Mouse (Mus musculus) midbrain, embryonic 14.5 days (tissue): ENCODE results near the gene Golga2. TPM values are rescaled to one million over a fixed set of nuclear protein-coding genes. Genes with fewer than 3 reads are reported as not detected.
A peak's percentile ranks its signal among the peaks of the same experiment; 100 is the strongest.

ENCODE experiments used
- ATAC-seq: fragments of 200-750 bp; cut with Nextera tagmentation; 2 replicates; pipeline ENCODE4 v1.8.0; 2017; ENCODE audit warnings: moderate number of reproducible peaks, moderate library complexity; ENCODE audit not compliant: low FRiP score, low TSS enrichment
- DNase-seq: peaks from one replicate; pipeline ENCODE4 v3.0.0-alpha.2; 2015
- H3K27ac ChIP-seq: fragments of 300-500 bp; sonication (generic); replicated peaks from 2 replicates; pipeline ENCODE4 v1.5.1; 2014; ENCODE audit warnings: mild to moderate bottlenecking, low read depth, low read length, moderate library complexity
- H3K27me3 ChIP-seq: fragments of 300-500 bp; sonication (generic); 2 replicates; pipeline ENCODE4 v1.6.1; 2014; ENCODE audit warnings: low read length, control low read depth, mixed read lengths; ENCODE audit not compliant: control insufficient read depth, insufficient read depth
- H3K36me3 ChIP-seq: fragments of 300-500 bp; sonication (generic); 2 replicates; pipeline ENCODE4 v1.6.1; 2014; ENCODE audit warnings: low read length, control low read depth; ENCODE audit not compliant: control insufficient read depth, insufficient read depth
- H3K4me1 ChIP-seq: fragments of 300-500 bp; sonication (generic); 2 replicates; pipeline ENCODE4 v1.6.1; 2014; ENCODE audit warnings: mild to moderate bottlenecking, antibody characterized with exemption, low read length, control low read depth; ENCODE audit not compliant: control insufficient read depth, insufficient read depth
- H3K4me2 ChIP-seq: fragments of 300-500 bp; sonication (generic); 2 replicates; pipeline ENCODE4 v1.6.1; 2014; ENCODE audit warnings: mild to moderate bottlenecking, low read length, moderate library complexity
- H3K4me3 ChIP-seq: fragments of 300-500 bp; sonication (generic); replicated peaks from 2 replicates; pipeline ENCODE4 v1.5.1; 2014; ENCODE audit warnings: low read depth, low read length
- H3K9ac ChIP-seq: fragments of 300-500 bp; sonication (generic); replicated peaks from 2 replicates; pipeline ENCODE4 v1.6.1; 2014; ENCODE audit warnings: mild to moderate bottlenecking, low read length, moderate library complexity
- H3K9me3 ChIP-seq: fragments of 300-500 bp; sonication (generic); 2 replicates; pipeline ENCODE4 v1.6.1; 2016; ENCODE audit warnings: low read length, control low read depth, mixed read lengths; ENCODE audit not compliant: control insufficient read depth
- WGBS: fragments of 180-500 bp; shearing (Covaris S2); extraction: QIAGEN DNeasy Blood & Tissue Kit; methylation state at CpG from one replicate; pipeline ENCODE4 v1.1.7; 2014; 5-methylcytosine and 5-hydroxymethylcytosine counted together
- polyA plus RNA-seq: library from polyadenylated mRNA; unstranded; fragments of >200 nt; fragmentation: Nextera tagmentation; extraction: Ambion mirVana; gene quantifications from 2 replicates; pipeline ENCODE4 v1.2.1, GENCODE M21; 2014

The Golga2 gene
- polyA plus RNA-seq, 1 experiment from 2014 or later, result 26.1 TPM

- ATAC-seq (no peak), DNase-seq (no peak)
- no peak overlapping the region for H3K4me3 ChIP-seq
- H3K4me2 ChIP-seq, result no peak overlapping the region
- no peaks in the 10 kb centered on the region for H3K27me3 ChIP-seq
- no peak overlapping the region for H3K9ac ChIP-seq
- H3K9me3 ChIP-seq, result no peaks in the 10 kb centered on the region
- no peaks in the 10 kb centered on the region for H3K4me1 ChIP-seq
- WGBS, result 76% methylated on average over 4 of the region's 4 CpGs
- peaks cover 25% of the 10 kb centered on the region for H3K36me3 ChIP-seq
- H3K27ac ChIP-seq, result no peak overlapping the region
Measured at GRCm38 (mm10) chr2:32342039-32342438, 54.9 kb downstream of the Golga2 start.

- H3K9me3 ChIP-seq, result no peaks in the 10 kb centered on the region
- H3K4me3 ChIP-seq, result no peak overlapping the region
- ATAC-seq, result no peak
- no peak for DNase-seq
- WGBS, result 66% methylated on average over 6 of the region's 6 CpGs
- no peaks in the 10 kb centered on the region for H3K27me3 ChIP-seq
- peak overlapping the region; percentile 41; the same call in 1 of the 2 replicates for H3K27ac ChIP-seq
- peaks cover 19% of the 10 kb centered on the region for H3K36me3 ChIP-seq
- H3K4me1 ChIP-seq, result no peaks in the 10 kb centered on the region
- no peak overlapping the region for H3K4me2 ChIP-seq
- H3K9ac ChIP-seq, result no peak overlapping the region
Measured at GRCm38 (mm10) chr2:32342539-32343350, 55.6 kb downstream of the Golga2 start.

- H3K27me3 ChIP-seq, result no peaks in the 10 kb centered on the region
- no peak for ATAC-seq
- no peak overlapping the region for H3K4me2 ChIP-seq
- WGBS, result 95% methylated on average over 2 of the region's 2 CpGs
- H3K27ac ChIP-seq, result no peak overlapping the region
- H3K4me3 ChIP-seq, result no peak overlapping the region
- peaks cover 18% of the 10 kb centered on the region for H3K36me3 ChIP-seq
- no peak for DNase-seq
- no peaks in the 10 kb centered on the region for H3K4me1 ChIP-seq
- no peaks in the 10 kb centered on the region for H3K9me3 ChIP-seq
- no peak overlapping the region for H3K9ac ChIP-seq
Measured at GRCm38 (mm10) chr2:32343351-32343671, 56.1 kb downstream of the Golga2 start.

GRCm38 (mm10) chr2:32344056-32344455 is 56.9 kb downstream of the Golga2 start:
- DNase-seq, result no peak
- H3K27me3 ChIP-seq, result no peaks in the 10 kb centered on the region
- no peak overlapping the region for H3K9ac ChIP-seq
- no peak for ATAC-seq
- H3K4me2 ChIP-seq, result no peak overlapping the region
- H3K27ac ChIP-seq, result no peak overlapping the region
- no peak overlapping the region for H3K4me3 ChIP-seq
- H3K9me3 ChIP-seq, result no peaks in the 10 kb centered on the region
- no peaks in the 10 kb centered on the region for H3K4me1 ChIP-seq
- peaks cover 18% of the 10 kb centered on the region for H3K36me3 ChIP-seq
- WGBS, result 74% methylated on average over 10 of the region's 10 CpGs

GRCm38 (mm10) chr2:32344598-32345321 is 57.6 kb downstream of the Golga2 start:
- no peaks in the 10 kb centered on the region for H3K4me1 ChIP-seq
- DNase-seq (no peak), ATAC-seq (no peak)
- no peaks in the 10 kb centered on the region for H3K27me3 ChIP-seq
- WGBS, result 55% methylated on average over 14 of the region's 14 CpGs
- H3K36me3 ChIP-seq, result peaks cover 12% of the 10 kb centered on the region
- H3K9ac ChIP-seq, result no peak overlapping the region
- H3K4me2 ChIP-seq, result no peak overlapping the region
- no peak overlapping the region for H3K4me3 ChIP-seq
- no peak overlapping the region for H3K27ac ChIP-seq
- H3K9me3 ChIP-seq, result no peaks in the 10 kb centered on the region

- no peak overlapping the region for H3K9ac ChIP-seq
- H3K27ac ChIP-seq, result no peak overlapping the region
- H3K27me3 ChIP-seq, result no peaks in the 10 kb centered on the region
- peaks cover 20% of the 10 kb centered on the region for H3K4me1 ChIP-seq
- ATAC-seq (no peak), DNase-seq (no peak)
- H3K4me3 ChIP-seq, result no peak overlapping the region
- H3K36me3 ChIP-seq, result peaks cover 4% of the 10 kb centered on the region; the same call in 1 of the 2 replicates
- no peaks in the 10 kb centered on the region for H3K9me3 ChIP-seq
- H3K4me2 ChIP-seq, result no peak overlapping the region
- 79% methylated on average over 6 of the region's 6 CpGs for WGBS
Measured at GRCm38 (mm10) chr2:32347019-32347418, 59.8 kb downstream of the Golga2 start.

GRCm38 (mm10) chr2:32348311-32348710 is 61.1 kb downstream of the Golga2 start:
- ATAC-seq (no peak), DNase-seq (no peak)
- Histone ChIP-seq H3K27me3 (no peaks in the 10 kb centered on the region), H3K4me3 (no peak overlapping the region), H3K36me3 (peaks cover 4% of the 10 kb centered on the region; the same call in 1 of the 2 replicates), H3K27ac (no peak overlapping the region), H3K4me1 (peaks cover 20% of the 10 kb centered on the region), H3K9ac (no peak overlapping the region), H3K9me3 (no peaks in the 10 kb centered on the region), H3K4me2 (no peak overlapping the region)
- 88% methylated on average over 11 of the region's 11 CpGs for WGBS

- 0 out of 2 replicates have a peak overlapping the region, but pooled peaks have one; percentile 14 for H3K9ac ChIP-seq
- peaks cover 20% of the 10 kb centered on the region for H3K4me1 ChIP-seq
- no peak for ATAC-seq
- no peaks in the 10 kb centered on the region for H3K9me3 ChIP-seq
- WGBS, result 72% methylated on average over 8 of the region's 8 CpGs
- H3K27ac ChIP-seq, result no peak overlapping the region
- DNase-seq, result no peak
- no peak overlapping the region for H3K4me2 ChIP-seq
- H3K36me3 ChIP-seq, result peaks cover 4% of the 10 kb centered on the region; the same call in 1 of the 2 replicates
- no peaks in the 10 kb centered on the region for H3K27me3 ChIP-seq
- H3K4me3 ChIP-seq, result no peak overlapping the region
Measured at GRCm38 (mm10) chr2:32349625-32350255, 62.6 kb downstream of the Golga2 start.
